Mouse (Mus musculus) hindbrain, embryonic 12.5 days (tissue): ENCODE results near the gene Sdhb. TPM values are rescaled to one million over a fixed set of nuclear protein-coding genes. Genes with fewer than 3 reads are reported as not detected.
A peak's percentile ranks its signal among the peaks of the same experiment; 100 is the strongest.

Experiments
- ATAC-seq: fragments of 200-750 bp; cut with Nextera tagmentation; 2 replicates; pipeline ENCODE4 v1.8.0; 2017; ENCODE audit warnings: moderate TSS enrichment; ENCODE audit not compliant: low FRiP score
- H3K27ac ChIP-seq: fragments of 300-500 bp; sonication (generic); 2 replicates; pipeline ENCODE4 v1.5.1; 2016; ENCODE audit warnings: mild to moderate bottlenecking
- H3K27me3 ChIP-seq: fragments of 300-500 bp; sonication (generic); 2 replicates; pipeline ENCODE4 v1.6.1; 2016; ENCODE audit warnings: mild to moderate bottlenecking
- H3K36me3 ChIP-seq: fragments of 300-500 bp; sonication (generic); 2 replicates; pipeline ENCODE4 v1.6.1; 2016; ENCODE audit warnings: mild to moderate bottlenecking
- H3K4me1 ChIP-seq: fragments of 300-500 bp; sonication (generic); 2 replicates; pipeline ENCODE4 v1.6.1; 2016
- H3K4me2 ChIP-seq: fragments of 300-500 bp; sonication (generic); replicated peaks from 2 replicates; pipeline ENCODE4 v1.6.1; 2016; ENCODE audit warnings: mild to moderate bottlenecking
- H3K4me3 ChIP-seq: fragments of 300-500 bp; sonication (generic); 2 replicates; pipeline ENCODE4 v1.5.1; 2016; ENCODE audit warnings: mild to moderate bottlenecking
- H3K9ac ChIP-seq: fragments of 300-500 bp; sonication (generic); 2 replicates; pipeline ENCODE4 v1.6.1; 2016; ENCODE audit warnings: mild to moderate bottlenecking, moderate library complexity
- H3K9me3 ChIP-seq: fragments of 300-500 bp; sonication (generic); replicated peaks from 2 replicates; pipeline ENCODE4 v1.6.1; 2016; ENCODE audit warnings: mild to moderate bottlenecking
- WGBS: fragments of 180-500 bp; shearing (Covaris S2); methylation state at CpG from one replicate; pipeline ENCODE4 v1.1.7; 2016; 5-methylcytosine and 5-hydroxymethylcytosine counted together
- polyA plus RNA-seq: library from polyadenylated mRNA; unstranded; fragments of >200 nt; fragmentation: Nextera tagmentation; extraction: Ambion mirVana; gene quantifications from 2 replicates; pipeline ENCODE4 v1.2.1, GENCODE M21; 2016

Sdhb gene
- polyA plus RNA-seq, 1 experiment from 2014 or later: 383 TPM

GRCm38 (mm10) chr4:140950574-140950973, 10.4 kb upstream of the Sdhb start:
- H3K9ac ChIP-seq: no peak overlapping the region
- WGBS: 79% methylated on average over 3 of the region's 3 CpGs

GRCm38 (mm10) chr4:140951861-140952641, 9.0 kb upstream of the Sdhb start:
- H3K9ac ChIP-seq: no peak overlapping the region
- no peaks in the 10 kb centered on the region for H3K9me3 ChIP-seq
- peaks cover 4% of the 10 kb centered on the region for H3K4me1 ChIP-seq
- no peaks in the 10 kb centered on the region; the same call in 1 of the 2 replicates for H3K27me3 ChIP-seq
- H3K4me2 ChIP-seq: no peak overlapping the region
- no peak overlapping the region for H3K4me3 ChIP-seq
- no peak overlapping the region for H3K27ac ChIP-seq
- 91% methylated on average over 18 of the region's 18 CpGs for WGBS
- no peaks in the 10 kb centered on the region for H3K36me3 ChIP-seq
- ATAC-seq: no peak

More at GRCm38 (mm10) chr4:140950574-140950973, 10.4 kb upstream of the Sdhb start:
- no peak overlapping the region for H3K4me2 ChIP-seq
- ATAC-seq: no peak
- H3K4me3 ChIP-seq: no peak overlapping the region
- no peaks in the 10 kb centered on the region; the same call in 1 of the 2 replicates for H3K27me3 ChIP-seq
- no peaks in the 10 kb centered on the region for H3K36me3 ChIP-seq
- no peaks in the 10 kb centered on the region for H3K9me3 ChIP-seq
- H3K4me1 ChIP-seq: no peaks in the 10 kb centered on the region
- no peak overlapping the region for H3K27ac ChIP-seq

GRCm38 (mm10) chr4:140957131-140957702, 3.8 kb upstream of the Sdhb start:
- Histone ChIP-seq H3K9ac (peak overlapping the region; percentile 53), H3K4me1 (peaks cover 22% of the 10 kb centered on the region), H3K4me3 (peak overlapping the region; percentile 37), H3K36me3 (no peaks in the 10 kb centered on the region), H3K9me3 (no peaks in the 10 kb centered on the region), H3K4me2 (peak overlapping the region; percentile 71), H3K27me3 (no peaks in the 10 kb centered on the region; the same call in 1 of the 2 replicates), H3K27ac (peak overlapping the region; percentile 62)
- WGBS: 7% methylated on average over 17 of the region's 17 CpGs
- no peak for ATAC-seq

GRCm38 (mm10) chr4:140957725-140958124, 3.3 kb upstream of the Sdhb start:
- Histone ChIP-seq H3K27ac (peak overlapping the region; percentile 62), H3K4me1 (peaks cover 27% of the 10 kb centered on the region), H3K4me2 (peak overlapping the region; percentile 71), H3K27me3 (no peaks in the 10 kb centered on the region; the same call in 1 of the 2 replicates), H3K9ac (peak overlapping the region; percentile 53), H3K9me3 (no peaks in the 10 kb centered on the region), H3K4me3 (peak overlapping the region; percentile 37), H3K36me3 (no peaks in the 10 kb centered on the region)
- ATAC-seq: 0 out of 2 replicates have a peak, but pooled peaks have one; percentile 12
- 2% methylated on average over 13 of the region's 13 CpGs for WGBS

GRCm38 (mm10) chr4:140958319-140958718, 2.7 kb upstream of the Sdhb start:
- no peak overlapping the region for H3K27ac ChIP-seq
- H3K4me1 ChIP-seq: peaks cover 32% of the 10 kb centered on the region
- no peak for ATAC-seq
- no peak overlapping the region for H3K4me3 ChIP-seq
- H3K36me3 ChIP-seq: no peaks in the 10 kb centered on the region
- WGBS: 56% methylated on average over 6 of the region's 6 CpGs
- H3K4me2 ChIP-seq: no peak overlapping the region
- no peaks in the 10 kb centered on the region; the same call in 1 of the 2 replicates for H3K27me3 ChIP-seq
- H3K9me3 ChIP-seq: no peaks in the 10 kb centered on the region
- no peak overlapping the region for H3K9ac ChIP-seq

GRCm38 (mm10) chr4:140959128-140959679, 1.8 kb upstream of the Sdhb start:
- Histone ChIP-seq H3K9me3 (no peaks in the 10 kb centered on the region), H3K4me3 (no peak overlapping the region), H3K4me2 (no peak overlapping the region), H3K9ac (no peak overlapping the region), H3K36me3 (no peaks in the 10 kb centered on the region), H3K4me1 (peaks cover 37% of the 10 kb centered on the region), H3K27me3 (no peaks in the 10 kb centered on the region), H3K27ac (no peak overlapping the region)
- 90% methylated on average over 7 of the region's 7 CpGs for WGBS
- ATAC-seq: no peak

GRCm38 (mm10) chr4:140959715-140960479, 1.1 kb upstream of the Sdhb start:
- no peak for ATAC-seq
- 81% methylated on average over 10 of the region's 10 CpGs for WGBS
- Histone ChIP-seq H3K9me3 (no peaks in the 10 kb centered on the region), H3K9ac (no peak overlapping the region), H3K27ac (no peak overlapping the region), H3K4me1 (peaks cover 42% of the 10 kb centered on the region), H3K27me3 (no peaks in the 10 kb centered on the region), H3K36me3 (no peaks in the 10 kb centered on the region), H3K4me3 (no peak overlapping the region), H3K4me2 (no peak overlapping the region; the same call in 1 of the 2 replicates)

GRCm38 (mm10) chr4:140961467-140962206, 634 bp downstream of the Sdhb start:
- Histone ChIP-seq H3K27me3 (no peaks in the 10 kb centered on the region), H3K4me2 (peak overlapping the region; percentile 93), H3K36me3 (peaks cover 7% of the 10 kb centered on the region; the same call in 1 of the 2 replicates), H3K4me1 (peaks cover 42% of the 10 kb centered on the region), H3K27ac (peak overlapping the region; percentile 87), H3K4me3 (peak overlapping the region; percentile 72), H3K9me3 (no peaks in the 10 kb centered on the region), H3K9ac (peak overlapping the region; percentile 91)
- peak; percentile 32 for ATAC-seq
- 1% methylated on average over 38 of the region's 38 CpGs for WGBS

- peaks cover 12% of the 10 kb centered on the region; the same call in 1 of the 2 replicates for H3K36me3 ChIP-seq
- H3K27ac ChIP-seq: no peak overlapping the region
- no peaks in the 10 kb centered on the region for H3K9me3 ChIP-seq
- WGBS: 74% methylated on average over 8 of the region's 8 CpGs
- ATAC-seq: no peak
- peak overlapping the region; percentile 72 for H3K4me3 ChIP-seq
- H3K4me2 ChIP-seq: peak overlapping the region; percentile 93
- peaks cover 35% of the 10 kb centered on the region for H3K4me1 ChIP-seq
- no peaks in the 10 kb centered on the region for H3K27me3 ChIP-seq
- H3K9ac ChIP-seq: peak overlapping the region; percentile 91
Observed at GRCm38 (mm10) chr4:140962207-140962909, 1.4 kb downstream of the Sdhb start.

- 47% methylated on average over 5 of the region's 5 CpGs for WGBS
- Histone ChIP-seq H3K27ac (no peak overlapping the region), H3K36me3 (peaks cover 18% of the 10 kb centered on the region), H3K9me3 (no peaks in the 10 kb centered on the region), H3K4me1 (peaks cover 31% of the 10 kb centered on the region), H3K27me3 (no peaks in the 10 kb centered on the region), H3K9ac (no peak overlapping the region), H3K4me2 (0 out of 2 replicates have a peak overlapping the region, but pooled peaks have one; percentile 3), H3K4me3 (no peak overlapping the region)
- no peak for ATAC-seq
Observed at GRCm38 (mm10) chr4:140962950-140963349, 1.9 kb downstream of the Sdhb start.
